Mouse (Mus musculus) small intestine, adult 2 months (tissue): ENCODE results near the gene Slpi. TPM values are rescaled to one million over a fixed set of nuclear protein-coding genes. Genes with fewer than 3 reads are reported as not detected.

Experiments
- H3K27ac ChIP-seq: fragments of 200-500 bp; 2 replicates; pipeline ENCODE4 v1.5.1; 2012; ENCODE audit warnings: low read depth, low read length, control low read depth, inconsistent platforms; ENCODE audit not compliant: insufficient read depth
- H3K27me3 ChIP-seq: fragments of 200-500 bp; 2 replicates; pipeline ENCODE4 v1.6.1; 2012; ENCODE audit warnings: mild to moderate bottlenecking, moderate library complexity, low read length, inconsistent platforms; ENCODE audit not compliant: control insufficient read depth, insufficient read depth
- H3K36me3 ChIP-seq: fragments of 200-500 bp; 2 replicates; pipeline ENCODE4 v1.6.1; 2012; ENCODE audit warnings: mild to moderate bottlenecking, low read length, control low read depth, inconsistent platforms; ENCODE audit not compliant: control insufficient read depth, insufficient read depth
- H3K4me1 ChIP-seq: fragments of 200-500 bp; 2 replicates; pipeline ENCODE4 v1.6.1; 2012; ENCODE audit warnings: low read length, inconsistent platforms, mixed read lengths; ENCODE audit not compliant: control insufficient read depth, insufficient read depth, insufficient read length
- H3K4me3 ChIP-seq: fragments of 200-500 bp; 2 replicates; pipeline ENCODE4 v1.5.1; 2012; ENCODE audit warnings: low read depth, mild to moderate bottlenecking, control low read depth, inconsistent platforms, low read length, moderate library complexity
- CTCF ChIP-seq: fragments of 200-500 bp; IDR thresholded peaks from 2 replicates; pipeline ENCODE4 v1.5.1; 2012; ENCODE audit warnings: low read depth, mild to moderate bottlenecking, control low read depth, inconsistent platforms, low read length, moderate library complexity, mixed read lengths; ENCODE audit not compliant: insufficient replicate concordance, insufficient read length; ENCODE audit errors: extremely low read depth
- POLR2A ChIP-seq: fragments of 200-500 bp; IDR thresholded peaks from 2 replicates; pipeline ENCODE4 v1.6.1; 2012; ENCODE audit warnings: low read depth, mild to moderate bottlenecking, control low read depth, inconsistent platforms, low read length, moderate library complexity
- WGBS: fragments of 180-500 bp; shearing (Covaris S2); methylation state at CpG from one replicate; pipeline ENCODE4 v1.1.7; 2018; 5-methylcytosine and 5-hydroxymethylcytosine counted together
- polyA plus RNA-seq: library from polyadenylated mRNA; depleted of rRNA; stranded (reverse); fragments of >200 nt; gene quantifications from 2 replicates; pipeline ENCODE4 v1.2.3, GENCODE M21; 2012

The Slpi gene
- polyA plus RNA-seq, 1 experiment, result 16.0 TPM

DNA sequence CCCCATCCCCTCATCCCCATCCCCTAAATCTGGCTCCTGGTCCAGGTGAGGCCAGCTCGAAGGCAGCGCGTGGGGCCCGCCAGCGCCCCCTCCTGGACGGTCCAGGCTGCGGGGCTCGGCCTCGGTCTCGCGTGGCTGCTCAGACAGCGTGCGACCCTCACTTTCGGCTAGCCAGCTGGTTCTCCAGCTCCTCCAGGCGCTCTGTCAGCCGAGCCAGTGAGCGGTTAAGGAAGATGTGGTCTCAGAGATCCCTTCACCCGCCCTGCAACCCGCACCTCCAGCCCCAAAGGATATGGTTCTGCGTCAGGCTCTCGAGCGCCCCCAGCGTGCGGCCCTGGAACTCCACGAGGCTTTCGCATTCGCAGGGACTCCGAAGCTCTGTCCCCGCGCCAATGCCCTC lies 604 bp upstream of the Slpi start:
- H3K27me3 ChIP-seq, result peaks cover 26% of the 10 kb centered on the region
- H3K4me3 ChIP-seq, result peak overlapping the region; percentile 60
- no peaks in the 10 kb centered on the region for H3K36me3 ChIP-seq
- peaks cover 3% of the 10 kb centered on the region for H3K4me1 ChIP-seq
- peak; percentile 88 for TF ChIP-seq CTCF
- TF ChIP-seq POLR2A, result no peak; the same call in 1 of the 2 replicates
- H3K27ac ChIP-seq, result no peak overlapping the region
- 1% methylated on average over 30 of the region's 30 CpGs for WGBS

DNA sequence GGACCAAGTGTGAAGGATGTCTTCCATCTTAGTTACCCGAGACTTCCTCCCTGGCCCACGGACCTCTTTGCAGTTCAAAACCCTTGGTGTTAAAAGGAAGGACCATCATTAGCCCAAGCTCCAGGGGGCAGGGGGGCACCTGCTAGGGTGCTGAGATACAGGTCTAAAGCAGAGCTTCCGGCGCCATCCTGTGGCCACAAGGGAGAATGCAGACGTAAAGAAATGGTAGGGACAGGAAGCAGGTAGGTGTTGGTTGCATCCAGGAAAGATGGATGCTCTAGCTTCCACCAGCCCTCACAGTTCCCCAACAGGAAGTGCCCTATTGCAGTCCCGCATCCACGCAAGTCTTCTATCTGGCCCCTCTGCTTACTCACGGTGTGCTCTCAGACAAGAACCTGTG lies 1.9 kb downstream of the Slpi start:
- no peak for TF ChIP-seq POLR2A
- TF ChIP-seq CTCF, result peak; percentile 50; the same call in 1 of the 2 replicates
- no peak overlapping the region for H3K4me3 ChIP-seq
- WGBS, result 15% methylated on average over 8 of the region's 8 CpGs
- H3K27me3 ChIP-seq, result peaks cover 26% of the 10 kb centered on the region
- no peaks in the 10 kb centered on the region for H3K36me3 ChIP-seq
- no peak overlapping the region for H3K27ac ChIP-seq
- peaks cover 3% of the 10 kb centered on the region for H3K4me1 ChIP-seq

DNA sequence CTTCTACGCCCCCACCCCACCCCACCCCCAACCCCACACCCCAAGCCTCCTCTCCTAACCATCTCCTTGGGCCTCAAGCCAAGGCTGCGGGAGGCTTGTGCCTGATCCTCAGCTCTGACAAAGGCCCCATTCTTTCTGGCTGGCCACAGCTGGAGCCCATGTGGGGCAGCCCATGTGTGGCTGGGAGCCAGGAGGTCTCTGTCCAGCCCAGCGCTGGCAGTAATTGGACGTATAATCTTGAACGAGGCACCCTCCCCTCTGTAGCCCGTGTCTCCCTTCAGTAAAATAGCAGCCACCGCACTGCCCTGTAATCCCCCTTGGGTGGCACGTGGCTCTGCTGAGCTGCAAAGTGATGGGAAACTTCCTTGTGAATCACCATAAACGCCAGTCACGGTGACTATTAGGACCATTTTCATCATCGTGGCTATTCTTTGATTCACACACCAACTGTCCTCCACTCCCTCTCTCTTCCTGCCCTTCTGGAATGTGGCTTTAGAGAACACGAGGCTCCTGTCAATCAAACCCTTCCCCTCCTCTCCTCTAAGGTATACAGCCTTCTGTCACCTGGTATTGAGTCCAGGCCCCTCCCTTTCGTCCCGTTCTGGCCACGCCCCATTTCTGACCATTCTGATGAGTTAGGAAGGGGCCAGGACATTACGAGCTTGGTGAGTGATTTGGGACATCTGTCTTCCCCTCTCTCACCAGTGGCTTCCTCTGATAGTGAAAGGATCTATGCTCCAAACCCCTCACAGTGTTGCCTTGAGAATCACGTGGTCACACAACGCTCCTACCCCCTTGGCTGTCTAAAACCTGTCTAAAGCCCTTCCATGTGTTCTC lies 2.8 kb downstream of the Slpi start:
- WGBS, result 9% methylated on average over 18 of the region's 18 CpGs
- peaks cover 3% of the 10 kb centered on the region for H3K4me1 ChIP-seq
- H3K27ac ChIP-seq, result no peak overlapping the region
- TF ChIP-seq CTCF, result no peak
- no peak for TF ChIP-seq POLR2A
- H3K4me3 ChIP-seq, result no peak overlapping the region
- H3K27me3 ChIP-seq, result peaks cover 26% of the 10 kb centered on the region
- H3K36me3 ChIP-seq, result no peaks in the 10 kb centered on the region

DNA sequence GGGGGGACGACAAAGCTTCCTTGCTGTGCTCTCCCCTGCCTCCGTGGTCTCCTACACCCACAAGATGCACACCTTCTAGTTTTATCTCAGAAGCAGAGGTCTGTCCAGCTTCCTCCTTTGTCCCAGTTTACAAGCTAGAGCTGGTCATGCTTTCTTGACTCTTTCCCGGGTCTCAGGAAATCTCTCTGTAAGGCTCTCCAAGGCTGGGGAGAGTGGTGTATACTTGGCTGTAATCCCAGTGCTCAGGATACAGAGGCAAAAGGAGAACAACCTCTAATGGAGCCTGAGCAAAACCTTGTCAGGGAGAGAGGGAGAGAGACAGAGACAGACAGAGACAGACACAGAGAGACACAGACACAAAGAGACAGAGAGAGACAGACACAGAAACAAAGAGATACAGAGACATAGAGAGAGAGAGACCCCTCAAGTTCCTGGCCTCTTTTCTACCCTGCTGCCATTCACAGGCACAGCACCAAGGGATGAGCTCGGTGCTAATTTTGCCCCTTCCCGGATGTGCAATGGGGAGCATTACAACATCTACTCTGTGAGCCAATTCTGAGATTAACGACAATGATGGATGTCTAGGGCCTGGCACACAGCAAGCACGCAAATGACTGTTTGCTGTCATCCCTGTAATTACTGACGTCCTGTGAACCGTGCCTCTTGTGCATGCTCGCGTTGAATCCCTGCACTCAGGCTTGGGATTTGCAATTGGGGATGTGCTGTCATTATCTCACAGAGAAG lies 5.1 kb downstream of the Slpi start:
- no peaks in the 10 kb centered on the region for H3K36me3 ChIP-seq
- TF ChIP-seq CTCF (no peak), POLR2A (no peak)
- no peaks in the 10 kb centered on the region for H3K4me1 ChIP-seq
- no peak overlapping the region for H3K4me3 ChIP-seq
- peaks cover 15% of the 10 kb centered on the region; the same call in 1 of the 2 replicates for H3K27me3 ChIP-seq
- WGBS, result 53% methylated on average over 11 of the region's 11 CpGs
- no peak overlapping the region for H3K27ac ChIP-seq

DNA sequence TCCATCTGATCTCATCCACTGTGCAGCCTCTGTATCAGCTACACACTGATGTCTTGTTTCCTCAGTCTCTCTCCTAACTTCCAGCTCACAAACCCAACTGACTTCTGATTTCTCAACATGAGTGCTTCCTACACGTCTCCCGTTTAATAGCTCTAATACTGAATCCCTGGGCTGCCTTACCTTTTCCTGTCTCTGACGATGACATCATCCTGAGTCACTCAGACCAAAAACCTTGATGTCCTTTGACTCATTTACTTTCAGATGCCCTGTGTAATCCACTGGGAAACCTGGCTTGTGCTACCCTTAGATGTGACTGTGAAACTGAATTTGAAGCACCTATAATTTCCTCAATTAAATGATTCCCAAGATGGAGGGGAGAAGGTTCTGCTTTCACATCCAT lies 5.9 kb downstream of the Slpi start:
- Histone ChIP-seq H3K27ac (no peak overlapping the region), H3K27me3 (peaks cover 12% of the 10 kb centered on the region; the same call in 1 of the 2 replicates), H3K4me3 (no peak overlapping the region), H3K4me1 (no peaks in the 10 kb centered on the region), H3K36me3 (no peaks in the 10 kb centered on the region)
- 63% methylated on average over 3 of the region's 3 CpGs for WGBS
- TF ChIP-seq POLR2A (no peak), CTCF (no peak)

DNA sequence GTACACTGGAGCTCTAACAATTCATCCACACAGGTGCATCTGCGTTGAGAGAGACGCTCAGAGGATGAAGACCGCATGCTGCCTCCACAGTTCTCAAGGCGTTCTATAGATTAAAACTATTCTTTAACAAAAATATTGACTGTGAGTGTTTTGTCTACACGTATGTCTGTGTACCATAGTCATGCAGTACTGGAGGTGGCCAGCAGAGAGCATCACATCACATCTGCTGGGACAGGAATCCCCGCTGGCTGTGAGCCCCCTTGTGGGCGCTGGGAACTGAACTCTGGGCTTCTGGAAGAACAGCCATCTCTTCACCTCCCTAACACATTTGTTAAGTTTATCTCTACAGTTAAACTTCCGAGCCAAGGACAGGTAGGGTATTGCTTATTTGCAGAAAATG lies 7.2 kb downstream of the Slpi start:
- no peaks in the 10 kb centered on the region for H3K4me1 ChIP-seq

More for the DNA sequence above, 7.2 kb downstream of the Slpi start:
- peaks cover 8% of the 10 kb centered on the region; the same call in 1 of the 2 replicates for H3K27me3 ChIP-seq
- no peak overlapping the region for H3K4me3 ChIP-seq
- 80% methylated on average over 8 of the region's 8 CpGs for WGBS
- H3K27ac ChIP-seq, result no peak overlapping the region
- H3K36me3 ChIP-seq, result no peaks in the 10 kb centered on the region
- TF ChIP-seq CTCF, result no peak
- TF ChIP-seq POLR2A, result no peak
